Mouse (Mus musculus) kidney, postnatal 0 days (tissue): ENCODE results near the gene Gfod1. TPM values are rescaled to one million over a fixed set of nuclear protein-coding genes. Genes with fewer than 3 reads are reported as not detected.

Experiments used
- ATAC-seq: fragments of 200-750 bp; cut with Nextera tagmentation; replicated peaks from 2 replicates; pipeline ENCODE4 v1.8.0; 2017; ENCODE audit warnings: low read depth, moderate number of reproducible peaks, moderate TSS enrichment, moderate library complexity; ENCODE audit not compliant: low FRiP score
- DNase-seq: peaks from one replicate; pipeline ENCODE4 v3.0.0-alpha.2; 2016; ENCODE audit warnings: low spot score
- H3K27ac ChIP-seq: fragments of 300-500 bp; sonication (generic); 2 replicates; pipeline ENCODE4 v1.5.1; 2014; ENCODE audit warnings: mild to moderate bottlenecking
- H3K27me3 ChIP-seq: fragments of 300-500 bp; sonication (generic); 2 replicates; pipeline ENCODE4 v1.6.1; 2014; ENCODE audit warnings: low read length, mixed read lengths; ENCODE audit not compliant: insufficient read depth
- H3K36me3 ChIP-seq: fragments of 300-500 bp; sonication (generic); 2 replicates; pipeline ENCODE4 v1.6.1; 2014; ENCODE audit warnings: low read length, mixed read lengths; ENCODE audit not compliant: insufficient read depth
- H3K4me1 ChIP-seq: fragments of 300-500 bp; sonication (generic); replicated peaks from 2 replicates; pipeline ENCODE4 v1.6.1; 2014; ENCODE audit warnings: antibody characterized with exemption, low read length, mixed read lengths; ENCODE audit not compliant: insufficient read depth
- H3K4me2 ChIP-seq: fragments of 300-500 bp; sonication (generic); 2 replicates; pipeline ENCODE4 v1.6.1; 2014; ENCODE audit warnings: mild to moderate bottlenecking, low read length, moderate library complexity, mixed read lengths
- H3K4me3 ChIP-seq: fragments of 300-500 bp; sonication (generic); replicated peaks from 2 replicates; pipeline ENCODE4 v1.5.1; 2014; ENCODE audit warnings: low read depth, low read length
- H3K9ac ChIP-seq: fragments of 300-500 bp; sonication (generic); 2 replicates; pipeline ENCODE4 v1.6.1; 2014; ENCODE audit warnings: low read depth, low read length
- H3K9me3 ChIP-seq: fragments of 300-500 bp; sonication (generic); replicated peaks from 2 replicates; pipeline ENCODE4 v1.6.1; 2016; ENCODE audit warnings: low read length, inconsistent platforms, mixed read lengths
- CTCF ChIP-seq: IDR thresholded peaks from 2 replicates; pipeline ENCODE4 v1.5.1; 2016; ENCODE audit warnings: antibody characterized with exemption, low read depth, mild to moderate bottlenecking, moderate library complexity
- WGBS: fragments of 180-500 bp; shearing (Covaris S2); extraction: QIAGEN DNeasy Blood & Tissue Kit; methylation state at CpG from one replicate; pipeline ENCODE4 v1.1.7; 2014; 5-methylcytosine and 5-hydroxymethylcytosine counted together
- polyA plus RNA-seq: library from polyadenylated mRNA; unstranded; fragments of >200 nt; fragmentation: Nextera tagmentation; extraction: Ambion mirVana; gene quantifications from 2 replicates; pipeline ENCODE4 v1.2.1, GENCODE M21; 2015

The Gfod1 gene
- polyA plus RNA-seq, 1 experiment from 2014 or later: 0.34 TPM

DNA sequence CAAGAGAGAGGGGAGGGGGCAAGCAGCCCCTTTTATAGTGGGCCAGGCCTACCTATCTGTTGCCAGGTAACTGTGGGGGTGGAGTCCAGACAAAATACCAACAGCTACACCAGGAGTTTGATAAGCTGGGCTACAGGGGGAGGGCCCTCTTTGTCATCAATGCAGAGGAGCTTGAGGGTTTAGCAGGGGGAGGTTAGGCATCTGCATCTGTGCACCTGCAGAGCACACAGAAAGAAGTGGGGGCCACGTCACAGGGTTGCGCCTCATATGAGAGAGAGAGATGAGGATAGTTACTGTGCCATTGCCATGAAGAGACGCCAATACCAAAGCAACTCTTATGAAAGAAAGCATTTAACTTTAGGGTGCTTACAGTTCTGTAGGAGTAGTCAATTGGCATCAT lies 127.3 kb downstream of the Gfod1 start:
- 97% methylated on average over 3 of the region's 3 CpGs for WGBS
- Histone ChIP-seq H3K27me3 (no peaks in the 10 kb centered on the region), H3K4me2 (no peak overlapping the region), H3K4me1 (no peaks in the 10 kb centered on the region), H3K27ac (no peak overlapping the region), H3K9ac (no peak overlapping the region), H3K4me3 (no peak overlapping the region), H3K9me3 (no peaks in the 10 kb centered on the region), H3K36me3 (no peaks in the 10 kb centered on the region)
- no peak for TF ChIP-seq CTCF
- DNase-seq: no peak
- no peak for ATAC-seq

- WGBS: 15% methylated on average over 9 of the region's 9 CpGs
- peak; percentile 85 for DNase-seq
- no peak overlapping the region for H3K27ac ChIP-seq
- peak; percentile 85 for TF ChIP-seq CTCF
- no peaks in the 10 kb centered on the region for H3K9me3 ChIP-seq
- H3K36me3 ChIP-seq: no peaks in the 10 kb centered on the region
- no peak overlapping the region for H3K4me3 ChIP-seq
- H3K4me2 ChIP-seq: no peak overlapping the region
- no peaks in the 10 kb centered on the region for H3K27me3 ChIP-seq
- no peak for ATAC-seq
- H3K4me1 ChIP-seq: no peaks in the 10 kb centered on the region
- H3K9ac ChIP-seq: no peak overlapping the region
Measured at GRCm38 (mm10) chr13:43173262-43173661, 130.7 kb downstream of the Gfod1 start.

DNA sequence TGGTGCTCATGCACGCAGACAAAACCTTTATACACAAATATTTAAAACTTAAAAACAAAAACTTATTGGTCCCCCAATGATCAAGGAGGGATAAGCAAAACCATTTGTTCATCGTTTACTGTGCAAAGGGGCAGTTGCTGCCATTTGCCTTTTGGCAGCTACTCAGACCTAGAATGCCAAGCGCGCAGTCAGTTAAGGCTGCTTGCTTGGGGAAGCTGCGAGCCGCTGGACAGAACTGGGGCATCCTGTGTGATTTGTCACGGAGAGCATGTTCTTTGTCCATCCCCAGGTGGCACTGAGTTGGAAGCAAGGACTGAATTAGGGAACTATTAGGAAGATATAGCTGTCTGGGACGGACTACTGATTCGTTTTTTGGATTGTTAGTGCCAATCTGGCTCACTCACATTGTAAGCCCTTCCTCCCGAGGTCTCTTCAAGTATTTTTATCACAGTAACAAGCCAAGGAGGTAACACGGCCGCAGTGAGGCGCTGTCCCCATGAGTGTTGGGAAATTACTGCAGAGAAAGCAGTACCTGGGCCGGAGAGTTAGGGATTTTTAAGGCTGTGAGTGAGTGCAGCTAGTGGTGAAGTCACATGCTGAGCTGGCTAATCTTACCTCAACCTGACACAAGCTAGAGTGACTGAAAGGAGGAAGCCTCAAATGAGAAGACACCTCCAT lies 131.8 kb downstream of the Gfod1 start:
- H3K4me2 ChIP-seq: peak overlapping the region; percentile 88
- H3K9ac ChIP-seq: 0 out of 2 replicates have a peak overlapping the region, but pooled peaks have one; percentile 75
- H3K4me1 ChIP-seq: no peaks in the 10 kb centered on the region
- H3K27ac ChIP-seq: no peak overlapping the region
- ATAC-seq: no peak
- 35% methylated on average over 14 of the region's 14 CpGs for WGBS
- peak overlapping the region; percentile 60; the same call in 1 of the 2 replicates for H3K4me3 ChIP-seq
- TF ChIP-seq CTCF: peak; percentile 50
- no peaks in the 10 kb centered on the region for H3K9me3 ChIP-seq
- no peaks in the 10 kb centered on the region for H3K27me3 ChIP-seq
- H3K36me3 ChIP-seq: no peaks in the 10 kb centered on the region
- DNase-seq: no peak

GRCm38 (mm10) chr13:43171020-43171710 lies 132.8 kb downstream of the Gfod1 start, which contains the start of gene Tbc1d7:
Gene Tbc1d7 (minus strand): TSS chr13:43171501.
- Histone ChIP-seq H3K27ac (peak within 1 kb of the TSS; percentile 62; the same call in 1 of the 2 replicates), H3K4me1 (no peaks in the 10 kb centered on the region), H3K9ac (peak within 1 kb of the TSS; percentile 75), H3K36me3 (no peaks in the 10 kb centered on the region), H3K27me3 (no peaks in the 10 kb centered on the region), H3K4me3 (peak within 1 kb of the TSS; percentile 60), H3K4me2 (peak within 1 kb of the TSS; percentile 88), H3K9me3 (no peaks in the 10 kb centered on the region)
- peak; percentile 7; the same call in 1 of the 2 replicates for TF ChIP-seq CTCF
- peak; percentile 97 for DNase-seq
- under 1% methylated on average over 48 of the region's 48 CpGs for WGBS
- ATAC-seq: peak; percentile 95

DNA sequence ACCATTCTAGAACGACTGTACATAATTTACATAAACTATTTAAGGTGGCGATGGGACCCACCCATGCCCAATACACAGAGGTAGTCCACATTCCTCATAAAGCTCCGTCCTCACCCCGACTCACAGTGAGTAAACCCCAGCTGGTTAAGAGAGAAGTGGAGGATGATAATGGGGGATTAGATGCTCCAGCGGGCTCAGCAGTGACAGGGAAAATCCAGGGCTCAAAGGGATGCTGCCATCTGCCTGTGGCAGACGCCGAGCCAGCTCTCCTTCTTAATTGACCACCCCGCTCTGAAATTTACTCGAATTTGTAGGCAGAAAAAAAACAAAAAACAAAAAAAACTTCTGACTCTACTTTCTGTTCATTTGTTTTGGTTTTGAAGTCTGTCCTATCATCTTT lies 136.3 kb downstream of the Gfod1 start:
- DNase-seq (no peak), ATAC-seq (no peak)
- Histone ChIP-seq H3K4me2 (no peak overlapping the region), H3K4me1 (no peaks in the 10 kb centered on the region), H3K27me3 (no peaks in the 10 kb centered on the region), H3K27ac (no peak overlapping the region), H3K9me3 (no peaks in the 10 kb centered on the region), H3K9ac (no peak overlapping the region), H3K4me3 (no peak overlapping the region), H3K36me3 (peaks cover 13% of the 10 kb centered on the region; the same call in 1 of the 2 replicates)
- 74% methylated on average over 9 of the region's 9 CpGs for WGBS
- TF ChIP-seq CTCF: no peak

GRCm38 (mm10) chr13:43159429-43159828 lies 144.5 kb downstream of the Gfod1 start:
- no peak for TF ChIP-seq CTCF
- Histone ChIP-seq H3K4me2 (no peak overlapping the region), H3K9ac (no peak overlapping the region), H3K36me3 (peaks cover 17% of the 10 kb centered on the region), H3K27ac (peak overlapping the region; percentile 77), H3K4me3 (no peak overlapping the region), H3K4me1 (peaks cover 16% of the 10 kb centered on the region), H3K9me3 (no peaks in the 10 kb centered on the region), H3K27me3 (no peaks in the 10 kb centered on the region)
- DNase-seq (peak; percentile 93), ATAC-seq (peak; percentile 69; the same call in 1 of the 2 replicates)
- 27% methylated on average over 3 of the region's 3 CpGs for WGBS
